Mouse (Mus musculus) heart, embryonic 14.5 days (tissue): ENCODE results near the gene Dclk3. TPM values are rescaled to one million over a fixed set of nuclear protein-coding genes. Genes with fewer than 3 reads are reported as not detected.

ENCODE experiments used
- ATAC-seq: fragments of 200-750 bp; cut with Nextera tagmentation; 2 replicates; pipeline ENCODE4 v1.8.0; 2017; ENCODE audit warnings: low read depth, moderate TSS enrichment; ENCODE audit not compliant: insufficient number of reproducible peaks, insufficient read depth, low FRiP score
- H3K27ac ChIP-seq, 2 experiments: fragments of 200-500 bp in 1 of 2; fragments of 300-500 bp in 1 of 2; sonication (generic) in 1 of 2; replicated peaks in 1 of 2; 2 replicates each; pipeline ENCODE4 v1.5.1; 2012 to 2014; ENCODE audit warnings: low read depth in 2 of 2, low read length in 2 of 2, control low read depth in 1 of 2, mild to moderate bottlenecking in 1 of 2, mixed read lengths in 1 of 2; ENCODE audit not compliant: control insufficient read depth in 1 of 2, insufficient read depth in 1 of 2
- H3K27me3 ChIP-seq: fragments of 300-500 bp; sonication (generic); 2 replicates; pipeline ENCODE4 v1.6.1; 2014; ENCODE audit warnings: mild to moderate bottlenecking, low read length, control low read depth; ENCODE audit not compliant: control insufficient read depth, insufficient read depth
- H3K36me3 ChIP-seq: fragments of 300-500 bp; sonication (generic); 2 replicates; pipeline ENCODE4 v1.6.1; 2014; ENCODE audit warnings: mild to moderate bottlenecking, control low read depth, low read length, mixed read lengths; ENCODE audit not compliant: control insufficient read depth, insufficient read depth
- H3K4me1 ChIP-seq, 2 experiments: fragments of 200-500 bp in 1 of 2; fragments of 300-500 bp in 1 of 2; sonication (generic) in 1 of 2; 2 replicates each; pipeline ENCODE4 v1.6.1; 2012 to 2014; ENCODE audit warnings: low read length in 2 of 2, control low read depth in 1 of 2, mixed read lengths in 1 of 2; ENCODE audit not compliant: control insufficient read depth in 2 of 2, insufficient read depth in 2 of 2
- H3K4me2 ChIP-seq: fragments of 300-500 bp; sonication (generic); 2 replicates; pipeline ENCODE4 v1.6.1; 2014; ENCODE audit warnings: mild to moderate bottlenecking, low read length
- H3K4me3 ChIP-seq, 2 experiments: fragments of 200-500 bp in 1 of 2; fragments of 300-500 bp in 1 of 2; sonication (generic) in 1 of 2; 2 replicates each; pipeline ENCODE4 v1.5.1; 2012 to 2014; ENCODE audit warnings: low read length in 2 of 2, mild to moderate bottlenecking in 2 of 2, control low read depth in 1 of 2, low read depth in 1 of 2, moderate library complexity in 1 of 2; ENCODE audit not compliant: control insufficient read depth in 1 of 2, insufficient read depth in 1 of 2
- H3K9ac ChIP-seq: fragments of 300-500 bp; sonication (generic); 2 replicates; pipeline ENCODE4 v1.6.1; 2014; ENCODE audit warnings: mild to moderate bottlenecking, low read length
- H3K9me3 ChIP-seq: fragments of 300-500 bp; sonication (generic); 2 replicates; pipeline ENCODE4 v1.6.1; 2016; ENCODE audit warnings: low read length, control low read depth; ENCODE audit not compliant: control insufficient read depth
- WGBS: fragments of 180-500 bp; shearing (Covaris S2); extraction: QIAGEN DNeasy Blood & Tissue Kit; methylation state at CpG from one replicate; pipeline ENCODE4 v1.1.7; 2014; 5-methylcytosine and 5-hydroxymethylcytosine counted together
- polyA plus RNA-seq: library from polyadenylated mRNA; unstranded; fragments of >200 nt; fragmentation: Nextera tagmentation; extraction: Ambion mirVana; gene quantifications from 2 replicates; pipeline ENCODE4 v1.2.1, GENCODE M21; 2014

Dclk3 gene
- polyA plus RNA-seq, 1 experiment from 2014 or later, result 0.88 TPM

- Histone ChIP-seq H3K4me2 (no peak overlapping the region), H3K9ac (no peak overlapping the region), H3K4me1 (peaks cover 3 to 4% of the 10 kb centered on the region in 2 experiments; a peak in 1 of 4 replicates), H3K9me3 (no peaks in the 10 kb centered on the region), H3K4me3 (no peak overlapping the region), H3K27ac (no peak overlapping the region), H3K27me3 (no peaks in the 10 kb centered on the region), H3K36me3 (no peaks in the 10 kb centered on the region)
- WGBS, result 65% methylated on average over 3 of the region's 3 CpGs
- ATAC-seq, result no peak
Observed at GRCm38 (mm10) chr9:111474458-111474745, 35.5 kb downstream of the Dclk3 start.

GRCm38 (mm10) chr9:111475281-111475680 is 36.4 kb downstream of the Dclk3 start:
- Histone ChIP-seq H3K36me3 (no peaks in the 10 kb centered on the region), H3K27ac (no peak overlapping the region), H3K9ac (no peak overlapping the region), H3K4me2 (no peak overlapping the region), H3K27me3 (no peaks in the 10 kb centered on the region), H3K4me3 (no peak overlapping the region), H3K9me3 (no peaks in the 10 kb centered on the region), H3K4me1 (peaks cover 3 to 4% of the 10 kb centered on the region in 2 experiments; a peak in 1 of 4 replicates)
- WGBS, result 96% methylated on average over 3 of the region's 3 CpGs
- ATAC-seq, result no peak

- H3K9me3 ChIP-seq, result no peaks in the 10 kb centered on the region
- WGBS, result 71% methylated on average over 4 of the region's 4 CpGs
- no peak for ATAC-seq
- H3K4me3 ChIP-seq, result no peak overlapping the region
- H3K4me2 ChIP-seq, result no peak overlapping the region
- no peak overlapping the region for H3K27ac ChIP-seq
- no peaks in the 10 kb centered on the region for H3K36me3 ChIP-seq
- no peak overlapping the region for H3K9ac ChIP-seq
- H3K4me1 ChIP-seq, result peaks cover 3 to 4% of the 10 kb centered on the region in 2 experiments; a peak in 1 of 4 replicates
- H3K27me3 ChIP-seq, result no peaks in the 10 kb centered on the region
Observed at GRCm38 (mm10) chr9:111475973-111476372, 37.1 kb downstream of the Dclk3 start.

- WGBS, result 89% methylated on average over 6 of the region's 6 CpGs
- no peaks in the 10 kb centered on the region for H3K36me3 ChIP-seq
- H3K9me3 ChIP-seq, result no peaks in the 10 kb centered on the region
- no peak overlapping the region for H3K4me3 ChIP-seq
- no peak overlapping the region for H3K4me2 ChIP-seq
- no peak overlapping the region for H3K27ac ChIP-seq
- peaks cover 3 to 4% of the 10 kb centered on the region in 2 experiments; a peak in 1 of 4 replicates for H3K4me1 ChIP-seq
- H3K9ac ChIP-seq, result no peak overlapping the region
- ATAC-seq, result no peak
- no peaks in the 10 kb centered on the region for H3K27me3 ChIP-seq
Observed at GRCm38 (mm10) chr9:111476479-111477016, 37.7 kb downstream of the Dclk3 start.

- 48% methylated on average over 7 of the region's 7 CpGs for WGBS
- H3K9ac ChIP-seq, result no peak overlapping the region
- H3K27ac ChIP-seq, result no peak overlapping the region
- no peak for ATAC-seq
- no peaks in the 10 kb centered on the region for H3K27me3 ChIP-seq
- 0 out of 4 replicates have a peak, but pooled peaks cover 0 to under 1% of the 10 kb centered on the region in 2 experiments for H3K4me1 ChIP-seq
- no peaks in the 10 kb centered on the region for H3K9me3 ChIP-seq
- H3K4me3 ChIP-seq, result no peak overlapping the region
- no peak overlapping the region for H3K4me2 ChIP-seq
- H3K36me3 ChIP-seq, result no peaks in the 10 kb centered on the region
Observed at GRCm38 (mm10) chr9:111478853-111479490, 40.1 kb downstream of the Dclk3 start.

GRCm38 (mm10) chr9:111481011-111481410 is 42.1 kb downstream of the Dclk3 start:
- ATAC-seq, result no peak
- H3K4me2 ChIP-seq, result no peak overlapping the region
- no peaks in the 10 kb centered on the region for H3K9me3 ChIP-seq
- no peak overlapping the region for H3K27ac ChIP-seq
- 83% methylated on average over 3 of the region's 3 CpGs for WGBS
- no peak overlapping the region for H3K9ac ChIP-seq
- no peaks in the 10 kb centered on the region for H3K27me3 ChIP-seq
- H3K4me1 ChIP-seq, result peaks cover 0 to 3% of the 10 kb centered on the region in 2 experiments; a peak in 2 of 4 replicates
- no peak overlapping the region for H3K4me3 ChIP-seq
- H3K36me3 ChIP-seq, result no peaks in the 10 kb centered on the region

GRCm38 (mm10) chr9:111486645-111487477 is 48.0 kb downstream of the Dclk3 start:
- Histone ChIP-seq H3K27ac (no peak overlapping the region), H3K27me3 (no peaks in the 10 kb centered on the region), H3K4me2 (no peak overlapping the region), H3K4me1 (peaks cover 0 to 3% of the 10 kb centered on the region in 2 experiments; a peak in 2 of 4 replicates), H3K9ac (no peak overlapping the region), H3K9me3 (no peaks in the 10 kb centered on the region), H3K4me3 (no peak overlapping the region), H3K36me3 (no peaks in the 10 kb centered on the region)
- 68% methylated on average over 10 of the region's 10 CpGs for WGBS
- no peak for ATAC-seq
